Comparison of ENCODE assay signal across 8 mouse cellular contexts in the genomic region with DNA sequence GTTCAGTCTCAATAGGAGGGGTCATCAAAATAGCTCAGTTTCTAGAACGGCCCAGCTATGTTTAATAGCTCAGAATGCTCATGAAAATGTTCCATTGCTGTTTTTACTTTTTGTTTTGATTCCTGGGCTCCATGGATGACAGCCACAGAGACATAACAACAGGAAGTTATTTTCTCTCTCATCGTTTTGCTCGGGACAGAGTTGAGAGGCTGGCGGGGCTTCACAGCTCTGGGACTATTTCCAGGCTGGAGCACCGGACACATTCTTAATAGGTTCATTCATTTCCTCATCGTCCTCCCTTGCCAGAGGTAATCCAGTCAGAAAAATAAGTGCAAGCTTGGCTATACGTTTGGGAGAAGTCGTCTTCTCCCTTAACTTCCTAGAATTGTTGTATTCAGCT. TPM values are rescaled to one million over a fixed set of nuclear protein-coding genes. Genes with fewer than 3 reads are reported as not detected.
DNase-seq lines count a peak whose midpoint lies in the region; ATAC-seq and TF ChIP-seq lines count a peak whose summit lies in the region.

No protein-coding gene starts in this region.

- 0 out of 2 replicates have a peak, but pooled peaks have one; percentile 25 for ATAC-seq in lung, postnatal 0 days

- peak overlapping the region; percentile 12 for H3K4me2 ChIP-seq in lung, postnatal 0 days (replicated peaks; ENCODE audit: low read depth, low read length)

- 6% methylated on average over 8 of the region's 8 CpGs for WGBS in lung, postnatal 0 days
- 5% methylated on average over 8 of the region's 8 CpGs for WGBS in lung, adult 2 months
- WGBS in kidney, adult 2 months: 31% methylated on average over 8 of the region's 8 CpGs
- whole genome bisulfite sequencing in small intestine, adult 2 months: 11% methylated on average over 8 of the region's 8 CpGs

- H3K36me3 ChIP-seq in lung, postnatal 0 days (ENCODE audit: insufficient read depth, low read length): no peaks in the 10 kb centered on the region
- no peaks in the 10 kb centered on the region for H3K36me3 ChIP-seq in kidney, adult 2 months (ENCODE audit: control insufficient read depth, insufficient read depth, low read length)
- H3K36me3 ChIP-seq in small intestine, adult 2 months (ENCODE audit: control insufficient read depth, insufficient read depth, low read length): no peaks in the 10 kb centered on the region

- peak; percentile 10 to 30 for DNase-seq in adrenal gland, postnatal 36 days
- no peak for DNase-seq in adrenal gland, postnatal 25 days
- DNase-seq in lung, postnatal 0 days (ENCODE audit: low spot score): peak; percentile 26
- no peak for DNase-seq in lung, adult 2 months
- DNase-seq in kidney, adult 2 months: peak; percentile 86
- DNase-seq in layer of hippocampus, adult 11-12 months (ENCODE audit: low spot score): no peak
- no peak for DNase-seq in cerebellum, adult 9-11 months

- H3K9ac ChIP-seq in lung, postnatal 0 days (replicated peaks; ENCODE audit: low read depth): no peak overlapping the region

- H3K27ac ChIP-seq in lung, postnatal 0 days (ENCODE audit: low read length): no peak overlapping the region
- peak overlapping the region; percentile 84 for H3K27ac ChIP-seq in kidney, adult 2 months (ENCODE audit: insufficient read depth, low read depth, low read length)
- peak overlapping the region; percentile 36; the same call in 1 of the 2 replicates for H3K27ac ChIP-seq in small intestine, adult 2 months (ENCODE audit: insufficient read depth, low read depth, low read length)

- no peak for TF ChIP-seq POLR2A in lung, adult 2 months (IDR thresholded peaks at IDR 0.05; ENCODE audit: borderline replicate concordance, extremely low read depth, low read depth, low read length)
- no peak for TF ChIP-seq POLR2A in kidney, adult 2 months (IDR thresholded peaks at IDR 0.05; ENCODE audit: low read depth, low read length)
- no peak for TF ChIP-seq POLR2A in small intestine, adult 2 months (IDR thresholded peaks at IDR 0.05; ENCODE audit: low read depth, low read length)

- no peak for TF ChIP-seq CTCF in lung, postnatal 0 days (IDR thresholded peaks at IDR 0.05)
- no peak for TF ChIP-seq CTCF in lung, adult 2 months (IDR thresholded peaks at IDR 0.05; ENCODE audit: insufficient read depth, low read length)
- no peak for TF ChIP-seq CTCF in kidney, adult 2 months (conservative IDR thresholded peaks at IDR 0.05; ENCODE audit: insufficient read depth, insufficient read length, low read depth, low read length)
- TF ChIP-seq CTCF in small intestine, adult 2 months (IDR thresholded peaks at IDR 0.05; ENCODE audit: extremely low read depth, insufficient read length, insufficient replicate concordance, low read depth, low read length): no peak

- no peaks in the 10 kb centered on the region for H3K9me3 ChIP-seq in lung, postnatal 0 days (ENCODE audit: low read length)

- peaks cover 11% of the 10 kb centered on the region; the same call in 1 of the 2 replicates for H3K4me1 ChIP-seq in lung, postnatal 0 days (ENCODE audit: insufficient read depth, low read depth, low read length)
- peaks cover 2% of the 10 kb centered on the region for H3K4me1 ChIP-seq in lung, adult 2 months (ENCODE audit: control insufficient read depth, insufficient read depth, low read length)
- H3K4me1 ChIP-seq in kidney, adult 2 months (ENCODE audit: control insufficient read depth, insufficient read depth, low read length): peaks cover 10% of the 10 kb centered on the region
- H3K4me1 ChIP-seq in small intestine, adult 2 months (ENCODE audit: control insufficient read depth, insufficient read depth, insufficient read length, low read length): peaks cover 9% of the 10 kb centered on the region; the same call in 1 of the 2 replicates

- H3K4me3 ChIP-seq in lung, postnatal 0 days (ENCODE audit: low read depth, low read length): no peak overlapping the region
- H3K4me3 ChIP-seq in lung, adult 2 months (replicated peaks; ENCODE audit: extremely low read depth, low read depth, low read length): no peak overlapping the region
- no peak overlapping the region for H3K4me3 ChIP-seq in kidney, adult 2 months (ENCODE audit: insufficient read depth, low read depth, low read length)
- H3K4me3 ChIP-seq in small intestine, adult 2 months (ENCODE audit: low read depth, low read length): no peak overlapping the region

- H3K27me3 ChIP-seq in lung, postnatal 0 days (replicated peaks; ENCODE audit: insufficient read depth, low read length): no peaks in the 10 kb centered on the region
- no peaks in the 10 kb centered on the region for H3K27me3 ChIP-seq in kidney, adult 2 months (replicated peaks; ENCODE audit: control insufficient read depth, insufficient read depth, low read length)
- no peaks in the 10 kb centered on the region for H3K27me3 ChIP-seq in small intestine, adult 2 months (ENCODE audit: control insufficient read depth, insufficient read depth, low read length)

- TF ChIP-seq EP300 in lung, postnatal 0 days (IDR thresholded peaks at IDR 0.05): no peak

RNA-seq across cellular contexts. Expression of gene Tnfsf10, which starts 27.9 kb away (rescaled TPM):
- total RNA-seq in adrenal gland, postnatal 36 days (2021): 10 to 100 TPM in 1 of 2 experiments, 1 to 10 TPM in 1; 8.3 to 11.6 TPM
- 10.8 and 11.3 TPM in 2 replicates for total RNA-seq in adrenal gland, postnatal 25 days (2021)
- 8.1 and 10.5 TPM in 2 replicates for polyA plus RNA-seq in lung, postnatal 0 days (2015; fragmentation: Nextera tagmentation; extraction: Ambion mirVana)
- 26.5 and 37.6 TPM in 2 replicates for polyA plus RNA-seq in lung, adult 2 months (2012; rRNA removed)
- 11.5 and 12.8 TPM in 2 replicates for polyA plus RNA-seq in kidney, adult 2 months (2012; rRNA removed)
- 3.5 and 10.0 TPM in 2 replicates for polyA plus RNA-seq in small intestine, adult 2 months (2012; rRNA removed)

Comparison
In these comparisons a context has a peak if more than half of its experiments do, and no peak if none do; other contexts are left out.
1. DNase-seq: peak in adrenal gland, postnatal 36 days (2 of 2), lung, postnatal 0 days (single experiment) and kidney, adult 2 months (single experiment); none in adrenal gland, postnatal 25 days (single experiment), lung, adult 2 months (single experiment), layer of hippocampus, adult 11-12 months (single experiment) and cerebellum, adult 9-11 months (single experiment).